Mouse (Mus musculus) heart, adult 8-10 months (tissue): ENCODE measurements around the gene Sirt2. TPM values are rescaled to one million over a fixed set of nuclear protein-coding genes. Genes with fewer than 3 reads are reported as not detected.

ENCODE experiments used
- DNase-seq: peaks from one replicate; pipeline ENCODE4 v3.0.0; 2022; ENCODE audit warnings: low spot score
- total RNA-seq, 4 experiments: library from RNA; stranded (reverse); gene quantifications; 2 replicates each; pipeline ENCODE4 v1.2.4; 2022

Sirt2 gene
- total RNA-seq, 4 experiments from 2014 or later, result 84.0 to 92.6 (median 90.8) TPM

DNA sequence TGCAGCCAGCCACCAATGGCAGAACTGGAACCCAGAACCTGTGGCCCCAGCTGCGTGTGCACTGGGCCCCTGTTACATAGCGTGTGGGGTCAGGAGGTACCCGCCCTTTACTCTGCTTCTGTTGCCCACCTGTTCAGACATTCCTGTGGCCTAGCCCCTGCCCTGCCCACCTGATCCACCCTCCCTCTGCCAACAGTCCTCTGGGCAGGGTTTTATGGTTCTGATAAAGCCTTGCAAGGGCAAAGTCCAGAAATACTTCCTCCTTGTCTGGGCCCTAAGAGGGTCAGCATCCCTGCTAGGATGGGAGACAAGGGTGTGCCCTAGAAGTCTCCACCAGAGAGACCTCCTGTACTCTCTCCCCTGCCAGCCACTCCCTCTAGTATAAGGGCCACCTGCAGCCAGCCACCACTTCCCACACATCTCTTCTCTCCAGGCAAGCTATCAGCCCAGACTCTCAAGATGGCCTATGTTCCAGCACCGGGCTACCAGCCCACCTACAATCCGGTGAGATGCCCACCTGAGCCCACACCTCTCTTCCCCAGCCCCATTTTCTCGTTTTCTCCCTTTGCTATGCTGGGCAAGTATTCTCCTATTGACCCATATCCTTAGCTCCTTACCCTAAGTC, 67.3 kb downstream of the Sirt2 start, which contains the start of gene Lgals4:
TSS of gene Lgals4 (plus strand) at position 132 of the 625 bp plus-strand sequence.
- no peak for DNase-seq

DNA sequence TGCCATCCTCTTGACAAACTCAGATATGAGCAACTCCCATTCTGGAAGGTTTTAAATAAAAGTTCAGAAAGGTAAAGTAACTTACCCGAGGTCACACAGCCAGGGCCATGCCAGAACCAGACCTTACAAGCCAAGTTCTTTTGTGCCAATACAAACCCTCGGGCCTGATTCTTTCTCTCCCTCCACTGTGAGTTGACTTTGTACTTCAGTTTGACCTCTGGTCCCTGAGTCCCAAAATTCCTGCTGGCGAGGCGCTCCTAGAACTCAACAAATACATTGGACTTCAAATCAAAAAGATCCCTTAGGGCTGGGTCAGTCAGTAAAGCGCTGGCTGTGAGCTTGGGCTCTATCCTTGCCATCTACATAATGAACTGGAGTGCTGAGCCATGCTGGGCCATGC, 70.4 kb downstream of the Sirt2 start:
- DNase-seq, result no peak

Other genes starting within 250 kb of the Sirt2 start
- gene Ifnl3, start 243.9 kb upstream of the Sirt2 start, total RNA-seq, result not detected
- not detected for gene Sycn, start 225.8 kb upstream of the Sirt2 start, total RNA-seq
- gene Nccrp1, start 219.5 kb upstream of the Sirt2 start, total RNA-seq, result not detected
- 10 to 100 TPM; 19.4 to 23.4 (median 21.5) TPM for gene Samd4b, start 168.6 kb upstream of the Sirt2 start, total RNA-seq
- gene Pak4, start 168.6 kb upstream of the Sirt2 start, total RNA-seq, result 10 to 100 TPM in 1 of 4 experiments, 1 to 10 TPM in 3; 8.1 to 11.8 (median 8.5) TPM
- gene Acp7, start 135.4 kb upstream of the Sirt2 start, total RNA-seq, result not detected
- under 1 TPM in 3 of 4 experiments, not detected in 1; 0.11 to 0.72 (median 0.16) TPM for gene Fbxo27, start 73.9 kb upstream of the Sirt2 start, total RNA-seq
- 1 to 10 TPM in 3 of 4 experiments, under 1 TPM in 1; 0.55 to 1.2 (median 1.1) TPM for gene Fbxo17, start 49.9 kb upstream of the Sirt2 start, total RNA-seq
- 10 to 100 TPM; 64.0 to 72.6 (median 67.4) TPM for gene Mrps12, start 24.9 kb upstream of the Sirt2 start, total RNA-seq
- gene Sars2, start 24.7 kb upstream of the Sirt2 start, total RNA-seq, result 10 to 100 TPM; 13.1 to 15.0 (median 13.7) TPM
- not detected for gene Ccer2, start 10.6 kb upstream of the Sirt2 start, total RNA-seq
- 10 to 100 TPM; 22.8 to 29.1 (median 28.1) TPM for gene Nfkbib, start 777 bp downstream of the Sirt2 start, total RNA-seq
- 1 to 10 TPM; 1.4 to 3.0 (median 1.6) TPM for gene Rinl, start 22.2 kb downstream of the Sirt2 start, total RNA-seq
- 100 to 1,000 TPM; 185 to 230 (median 214) TPM for gene Hnrnpl, start 41.8 kb downstream of the Sirt2 start, total RNA-seq
- 1,000 to 10,000 TPM; 2,066 to 2,754 (median 2,219) TPM for gene Ech1, start 58.5 kb downstream of the Sirt2 start, total RNA-seq
- 10 to 100 TPM; 17.3 to 32.1 (median 24.6) TPM for gene Lgals4, start 67.1 kb downstream of the Sirt2 start, total RNA-seq
- 1 to 10 TPM in 1 of 4 experiments, not detected in 3; 1.3 TPM for gene Lgals7, start 97.1 kb downstream of the Sirt2 start, total RNA-seq
- gene Capn12, start 114.7 kb downstream of the Sirt2 start, total RNA-seq, result under 1 TPM; 0.12 to 0.32 (median 0.23) TPM
- 10 to 100 TPM; 57.8 to 82.0 (median 75.8) TPM for gene Actn4, start 195.6 kb downstream of the Sirt2 start, total RNA-seq
- gene Eif3k, start 215.1 kb downstream of the Sirt2 start, total RNA-seq, result 100 to 1,000 TPM; 152 to 167 (median 158) TPM
- 1 to 10 TPM in 1 of 4 experiments, under 1 TPM in 3; 0.50 to 1.1 (median 0.74) TPM for gene Map4k1, start 215.3 kb downstream of the Sirt2 start, total RNA-seq